Mouse (Mus musculus): ENCODE results near the gene Ypel2.

- TF ChIP-seq POLR2A (IDR thresholded peaks at IDR 0.05; ENCODE audit: low read depth, low read length) (no peak), CTCF (IDR thresholded peaks at IDR 0.05; ENCODE audit: borderline replicate concordance, insufficient read depth, low read length) (no peak)
Measured at GRCm38 (mm10) chr11:86958182-86958581, 35.3 kb downstream of the Ypel2 start.
